Mouse (Mus musculus) liver, adult 2 months (tissue): ENCODE data around the gene Strn4. TPM values are rescaled to one million over a fixed set of nuclear protein-coding genes. Genes with fewer than 3 reads are reported as not detected.

Source experiments
- DNase-seq: peaks from one replicate; pipeline ENCODE4 v3.0.0-alpha.2; 2011; ENCODE audit warnings: low read depth, low spot score; ENCODE audit errors: extremely low read depth
- H3K27ac ChIP-seq: fragments of 200-500 bp; replicated peaks from 2 replicates; pipeline ENCODE4 v1.5.1; 2012; ENCODE audit warnings: low read depth, mild to moderate bottlenecking, control low read depth, inconsistent platforms, low read length; ENCODE audit not compliant: insufficient read depth
- H3K27me3 ChIP-seq: fragments of 200-500 bp; 2 replicates; pipeline ENCODE4 v1.6.1; 2012; ENCODE audit warnings: mild to moderate bottlenecking, moderate library complexity, low read length, inconsistent platforms; ENCODE audit not compliant: control insufficient read depth, insufficient read depth
- H3K36me3 ChIP-seq: fragments of 200-500 bp; 2 replicates; pipeline ENCODE4 v1.6.1; 2012; ENCODE audit warnings: low read length, inconsistent platforms; ENCODE audit not compliant: control insufficient read depth, insufficient read depth
- H3K4me1 ChIP-seq: fragments of 200-500 bp; 2 replicates; pipeline ENCODE4 v1.6.1; 2011; ENCODE audit warnings: low read length; ENCODE audit not compliant: control insufficient read depth, insufficient read depth
- H3K4me3 ChIP-seq: fragments of 200-500 bp; 2 replicates; pipeline ENCODE4 v1.5.1; 2011; ENCODE audit warnings: low read depth, mild to moderate bottlenecking, control low read depth, low read length, moderate library complexity; ENCODE audit not compliant: insufficient read depth
- H3K79me2 ChIP-seq: fragments of 200-500 bp; 2 replicates; pipeline ENCODE4 v1.6.1; 2012; ENCODE audit warnings: inconsistent platforms, mild to moderate bottlenecking, low read length, moderate library complexity; ENCODE audit not compliant: control insufficient read depth, insufficient read depth
- H3K9ac ChIP-seq: fragments of 200-500 bp; 2 replicates; pipeline ENCODE4 v1.6.1; 2012; ENCODE audit warnings: low read depth, mild to moderate bottlenecking, control low read depth, inconsistent platforms, low read length
- CTCF ChIP-seq: fragments of 200-500 bp; IDR thresholded peaks from 2 replicates; pipeline ENCODE4 v1.5.1; 2011; ENCODE audit warnings: low read depth, low read length, control low read depth
- POLR2A ChIP-seq: fragments of 200-500 bp; IDR thresholded peaks from 2 replicates; pipeline ENCODE4 v1.6.1; 2011; ENCODE audit warnings: low read length, control low read depth; ENCODE audit not compliant: insufficient read depth; ENCODE audit errors: extremely low read depth
- WGBS: fragments of 180-500 bp; shearing (Covaris S2); methylation state at CpG from one replicate; pipeline ENCODE4 v1.1.7; 2018; 5-methylcytosine and 5-hydroxymethylcytosine counted together
- polyA plus RNA-seq: library from polyadenylated mRNA; depleted of rRNA; stranded (reverse); fragments of >200 nt; gene quantifications from 2 replicates; pipeline ENCODE4 v1.2.3, GENCODE M21; 2012
- total RNA-seq: library from RNA; depleted of rRNA; stranded (reverse); fragments of >200 nt; gene quantifications from 2 replicates; pipeline ENCODE4 v1.2.3, GENCODE M21; 2014

Gene Strn4
- total and polyA plus RNA-seq, 2 experiments: 18.7 to 52.7 TPM

- Histone ChIP-seq H3K27ac (no peak overlapping the region), H3K9ac (no peak overlapping the region), H3K4me3 (no peak overlapping the region), H3K27me3 (peaks cover 4% of the 10 kb centered on the region; the same call in 1 of the 2 replicates), H3K4me1 (no peaks in the 10 kb centered on the region; the same call in 1 of the 2 replicates), H3K79me2 (no peaks in the 10 kb centered on the region), H3K36me3 (no peaks in the 10 kb centered on the region)
- TF ChIP-seq POLR2A: no peak
- no peak for TF ChIP-seq CTCF
- no peak for DNase-seq
- 33% methylated on average over 11 of the region's 11 CpGs for WGBS
Observed at GRCm38 (mm10) chr7:16876006-16876405, 60.3 kb downstream of the Strn4 start.

- Histone ChIP-seq H3K4me1 (no peaks in the 10 kb centered on the region; the same call in 1 of the 2 replicates), H3K4me3 (no peak overlapping the region), H3K79me2 (no peaks in the 10 kb centered on the region), H3K27me3 (peaks cover 4% of the 10 kb centered on the region; the same call in 1 of the 2 replicates), H3K9ac (no peak overlapping the region), H3K36me3 (no peaks in the 10 kb centered on the region), H3K27ac (no peak overlapping the region)
- no peak for DNase-seq
- TF ChIP-seq POLR2A: no peak
- TF ChIP-seq CTCF: no peak
- 33% methylated on average over 13 of the region's 13 CpGs for WGBS
Observed at GRCm38 (mm10) chr7:16876608-16877007, 60.9 kb downstream of the Strn4 start.

GRCm38 (mm10) chr7:16877717-16878116, 62.0 kb downstream of the Strn4 start:
- no peaks in the 10 kb centered on the region; the same call in 1 of the 2 replicates for H3K4me1 ChIP-seq
- TF ChIP-seq POLR2A (no peak), CTCF (no peak)
- WGBS: 87% methylated on average over 3 of the region's 3 CpGs
- H3K36me3 ChIP-seq: no peaks in the 10 kb centered on the region
- DNase-seq: no peak
- no peak overlapping the region for H3K4me3 ChIP-seq
- H3K79me2 ChIP-seq: no peaks in the 10 kb centered on the region
- no peak overlapping the region for H3K27ac ChIP-seq
- no peak overlapping the region for H3K9ac ChIP-seq
- H3K27me3 ChIP-seq: peaks cover 4% of the 10 kb centered on the region; the same call in 1 of the 2 replicates

- Histone ChIP-seq H3K27ac (no peak overlapping the region), H3K79me2 (no peaks in the 10 kb centered on the region), H3K27me3 (peaks cover 5% of the 10 kb centered on the region), H3K4me1 (no peaks in the 10 kb centered on the region; the same call in 1 of the 2 replicates), H3K4me3 (no peak overlapping the region), H3K36me3 (no peaks in the 10 kb centered on the region), H3K9ac (no peak overlapping the region)
- WGBS: 65% methylated on average over 9 of the region's 9 CpGs
- TF ChIP-seq POLR2A: no peak
- no peak for TF ChIP-seq CTCF
- DNase-seq: no peak
Observed at GRCm38 (mm10) chr7:16879796-16880547, 64.3 kb downstream of the Strn4 start.

GRCm38 (mm10) chr7:16880615-16881014, 64.9 kb downstream of the Strn4 start:
- TF ChIP-seq CTCF (no peak), POLR2A (no peak)
- Histone ChIP-seq H3K79me2 (no peaks in the 10 kb centered on the region), H3K27ac (no peak overlapping the region), H3K4me1 (no peaks in the 10 kb centered on the region; the same call in 1 of the 2 replicates), H3K9ac (no peak overlapping the region), H3K36me3 (no peaks in the 10 kb centered on the region), H3K4me3 (no peak overlapping the region), H3K27me3 (peaks cover 9% of the 10 kb centered on the region)
- DNase-seq: no peak
- WGBS: 59% methylated on average over 5 of the region's 5 CpGs

GRCm38 (mm10) chr7:16883162-16883561, 67.5 kb downstream of the Strn4 start:
- no peak for DNase-seq
- no peaks in the 10 kb centered on the region for H3K36me3 ChIP-seq
- 91% methylated on average over 6 of the region's 6 CpGs for WGBS
- TF ChIP-seq POLR2A: no peak
- TF ChIP-seq CTCF: no peak
- no peaks in the 10 kb centered on the region for H3K79me2 ChIP-seq
- no peak overlapping the region for H3K4me3 ChIP-seq
- H3K4me1 ChIP-seq: no peaks in the 10 kb centered on the region
- no peak overlapping the region for H3K9ac ChIP-seq
- no peak overlapping the region for H3K27ac ChIP-seq
- peaks cover 16% of the 10 kb centered on the region for H3K27me3 ChIP-seq
